Mouse (Mus musculus): ENCODE measurements around the gene Rab5if. TPM values are rescaled to one million over a fixed set of nuclear protein-coding genes. Genes with fewer than 3 reads are reported as not detected.
"Not testable (repeated sequence)": the region's sequence is repeated elsewhere in the genome, so short reads cannot be mapped to it uniquely, and the experiment has no call there.

Rab5if gene
- polyA plus RNA-seq, 1 experiment, result 10.3 TPM

- Histone ChIP-seq H3K9me3 (ENCODE audit: control insufficient read depth, low read length) (no peaks in the 10 kb centered on the region), H3K36me3 (ENCODE audit: control insufficient read depth) (peaks cover 56% of the 10 kb centered on the region), H3K27me3 (ENCODE audit: control insufficient read depth) (no peaks in the 10 kb centered on the region), H3K4me3 (replicated peaks) (no peak overlapping the region), H3K4me1 (ENCODE audit: control insufficient read depth) (peaks cover 2% of the 10 kb centered on the region)
- no peak for TF ChIP-seq GATA1 (IDR thresholded peaks at IDR 0.05; ENCODE audit: low read length)
These were observed 12.4 kb upstream of the Rab5if start for GRCm38 (mm10) chr2:156850505-156850904.

GRCm38 (mm10) chr2:156853584-156853983 lies 9.3 kb upstream of the Rab5if start:
- not testable (repeated sequence) for H3K4me1 ChIP-seq (ENCODE audit: control insufficient read depth); H3K9me3 ChIP-seq (ENCODE audit: control insufficient read depth, low read length); H3K4me3 ChIP-seq (replicated peaks); H3K27me3 ChIP-seq (ENCODE audit: control insufficient read depth)
- peaks cover 55% of the 10 kb centered on the region for H3K36me3 ChIP-seq (ENCODE audit: control insufficient read depth)

GRCm38 (mm10) chr2:156853999-156854771 lies 8.7 kb upstream of the Rab5if start:
- not testable (repeated sequence) for H3K4me3 ChIP-seq (replicated peaks); H3K9me3 ChIP-seq (ENCODE audit: control insufficient read depth, low read length); H3K4me1 ChIP-seq (ENCODE audit: control insufficient read depth); H3K27me3 ChIP-seq (ENCODE audit: control insufficient read depth)
- peaks cover 53% of the 10 kb centered on the region for H3K36me3 ChIP-seq (ENCODE audit: control insufficient read depth)

DNA sequence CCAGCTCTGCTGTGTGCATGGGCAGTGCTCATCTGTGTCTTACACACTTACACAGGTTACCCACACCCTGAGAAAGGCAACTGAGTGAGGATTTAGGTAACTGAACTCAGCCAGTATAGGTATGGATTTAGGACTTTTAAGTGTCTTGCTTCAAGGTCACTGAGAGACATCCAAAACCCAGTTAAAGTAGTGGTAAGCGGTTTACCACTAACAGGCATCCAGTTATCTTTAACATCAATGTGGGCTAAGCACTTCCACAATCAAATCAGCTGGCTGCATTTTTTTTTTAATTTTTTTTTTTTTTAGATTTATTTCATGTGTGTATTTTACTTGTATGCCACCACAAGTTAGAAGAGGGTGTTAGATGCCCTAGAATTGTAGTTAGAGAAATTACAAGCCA lies 6.6 kb upstream of the Rab5if start:
- H3K4me3 ChIP-seq (replicated peaks), result no peak overlapping the region
- peaks cover 8% of the 10 kb centered on the region for H3K4me1 ChIP-seq (ENCODE audit: control insufficient read depth)
- H3K9me3 ChIP-seq (ENCODE audit: control insufficient read depth, low read length), result no peaks in the 10 kb centered on the region
- peaks cover 41% of the 10 kb centered on the region for H3K36me3 ChIP-seq (ENCODE audit: control insufficient read depth)
- H3K27me3 ChIP-seq (ENCODE audit: control insufficient read depth), result no peaks in the 10 kb centered on the region
- TF ChIP-seq GATA1 (IDR thresholded peaks at IDR 0.05; ENCODE audit: low read length) (no peak), TAL1 (IDR thresholded peaks at IDR 0.05; ENCODE audit: low read length) (no peak)

DNA sequence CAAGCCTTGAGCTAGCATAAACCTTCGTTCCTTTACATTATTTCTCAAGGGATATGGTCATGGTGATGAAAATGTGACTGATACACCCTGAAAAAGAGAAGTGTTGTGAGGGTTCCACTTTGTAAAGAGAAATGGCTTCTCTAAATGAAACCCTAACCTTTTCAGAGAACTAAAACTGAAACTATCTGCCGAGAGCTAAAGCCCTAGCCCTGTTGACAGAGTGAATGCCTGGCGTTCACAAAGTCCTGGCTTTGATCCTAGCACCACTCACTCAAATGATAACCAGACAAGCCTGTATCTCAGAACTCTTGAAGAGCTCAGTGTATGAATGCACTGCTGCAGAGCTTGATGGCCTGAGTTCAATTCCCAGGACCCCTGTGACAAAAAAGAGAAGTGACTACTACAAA lies 5.5 kb upstream of the Rab5if start:
- H3K27me3 ChIP-seq (ENCODE audit: control insufficient read depth), result no peaks in the 10 kb centered on the region
- H3K4me3 ChIP-seq (replicated peaks), result no peak overlapping the region
- TF ChIP-seq TAL1 (IDR thresholded peaks at IDR 0.05; ENCODE audit: low read length) (no peak), GATA1 (IDR thresholded peaks at IDR 0.05; ENCODE audit: low read length) (no peak)
- no peaks in the 10 kb centered on the region for H3K9me3 ChIP-seq (ENCODE audit: control insufficient read depth, low read length)
- peaks cover 13% of the 10 kb centered on the region for H3K4me1 ChIP-seq (ENCODE audit: control insufficient read depth)
- H3K36me3 ChIP-seq (ENCODE audit: control insufficient read depth), result peaks cover 33% of the 10 kb centered on the region

- Histone ChIP-seq H3K27me3 (ENCODE audit: control insufficient read depth) (no peaks in the 10 kb centered on the region), H3K36me3 (ENCODE audit: control insufficient read depth) (peaks cover 30% of the 10 kb centered on the region), H3K4me3 (replicated peaks) (no peak within 1 kb of the TSS), H3K4me1 (ENCODE audit: control insufficient read depth) (peaks cover 13% of the 10 kb centered on the region), H3K9me3 (ENCODE audit: control insufficient read depth, low read length) (no peaks in the 10 kb centered on the region)
- TF ChIP-seq GATA1 (IDR thresholded peaks at IDR 0.05; ENCODE audit: low read length) (no peak), TAL1 (IDR thresholded peaks at IDR 0.05; ENCODE audit: low read length) (no peak)
These were observed 5.1 kb upstream of the Rab5if start, which contains the start of gene 4930518I15Rik for GRCm38 (mm10) chr2:156857835-156858234. Gene 4930518I15Rik (minus strand): TSS chr2:156857946.

DNA sequence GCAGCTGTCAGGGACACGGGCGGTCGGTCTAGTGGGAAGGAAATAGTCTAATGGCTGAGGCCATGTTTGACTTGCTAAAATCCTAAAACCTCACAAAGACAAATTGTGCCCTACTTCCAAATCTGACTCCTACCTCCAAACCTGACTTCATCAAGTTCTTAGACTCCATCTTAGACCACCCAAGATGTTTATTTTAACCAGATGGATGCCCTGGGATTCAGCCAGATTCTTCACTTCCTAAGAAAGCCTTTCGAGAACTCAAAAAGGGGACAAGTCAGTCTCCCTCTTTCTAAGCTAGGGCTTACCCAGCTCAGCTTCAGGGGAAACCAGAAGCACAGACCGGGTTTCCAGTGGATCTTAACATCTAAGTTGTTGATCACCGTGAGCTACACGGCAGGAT lies 4.3 kb upstream of the Rab5if start:
- H3K36me3 ChIP-seq (ENCODE audit: control insufficient read depth), result peaks cover 26% of the 10 kb centered on the region

DNA sequence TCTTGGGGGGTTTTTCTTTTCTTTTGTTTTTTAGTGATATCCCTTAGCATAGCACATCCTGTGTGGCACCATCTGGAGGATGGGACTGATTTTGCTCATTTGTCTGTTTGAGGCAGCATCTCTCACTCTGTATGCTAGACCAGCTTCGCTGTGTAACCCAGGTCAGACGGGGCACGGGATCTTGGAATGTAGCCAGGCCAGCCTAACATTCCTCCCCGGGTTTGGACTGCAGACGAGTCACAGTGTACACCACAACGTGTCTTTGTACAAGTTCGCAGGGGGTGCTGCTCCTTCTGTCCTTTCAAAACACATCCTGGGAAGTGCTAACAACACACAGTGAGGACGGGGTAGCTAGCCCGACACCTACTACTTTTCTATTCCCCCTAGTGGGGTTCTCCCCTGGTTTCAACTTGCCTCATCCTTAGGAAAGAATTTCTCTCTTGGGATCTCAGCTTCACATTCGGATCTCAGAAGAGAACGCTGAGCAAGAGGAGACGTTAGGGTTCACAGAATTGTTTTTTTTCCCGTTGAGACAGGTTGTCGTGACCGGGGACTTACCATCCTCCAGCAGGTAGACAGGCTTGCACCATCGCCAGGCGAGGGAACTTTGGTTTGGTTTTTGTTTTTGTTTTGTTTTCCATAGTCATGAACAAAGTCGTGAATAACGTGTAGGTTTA lies 749 bp upstream of the Rab5if start:
- TF ChIP-seq GATA1 (IDR thresholded peaks at IDR 0.05; ENCODE audit: low read length), result no peak
- TF ChIP-seq TAL1 (IDR thresholded peaks at IDR 0.05; ENCODE audit: low read length), result no peak
- peak overlapping the region; percentile 99 for H3K4me3 ChIP-seq (replicated peaks)

More for the DNA sequence above, 4.3 kb upstream of the Rab5if start:
- TF ChIP-seq TAL1 (IDR thresholded peaks at IDR 0.05; ENCODE audit: low read length) (no peak), GATA1 (IDR thresholded peaks at IDR 0.05; ENCODE audit: low read length) (no peak)
- H3K27me3 ChIP-seq (ENCODE audit: control insufficient read depth), result no peaks in the 10 kb centered on the region
- H3K4me1 ChIP-seq (ENCODE audit: control insufficient read depth), result peaks cover 18% of the 10 kb centered on the region
- no peaks in the 10 kb centered on the region for H3K9me3 ChIP-seq (ENCODE audit: control insufficient read depth, low read length)
- H3K4me3 ChIP-seq (replicated peaks), result no peak overlapping the region

GRCm38 (mm10) chr2:156863487-156864160 lies 696 bp downstream of the Rab5if start:
- H3K36me3 ChIP-seq (ENCODE audit: control insufficient read depth), result peaks cover 43% of the 10 kb centered on the region
- peaks cover 46% of the 10 kb centered on the region for H3K4me1 ChIP-seq (ENCODE audit: control insufficient read depth)
- H3K27me3 ChIP-seq (ENCODE audit: control insufficient read depth), result no peaks in the 10 kb centered on the region
- TF ChIP-seq GATA1 (IDR thresholded peaks at IDR 0.05; ENCODE audit: low read length) (peak; percentile 38; the same call in 1 of the 2 replicates), TAL1 (IDR thresholded peaks at IDR 0.05; ENCODE audit: low read length) (no peak)
- peak overlapping the region; percentile 99 for H3K4me3 ChIP-seq (replicated peaks)
- no peaks in the 10 kb centered on the region for H3K9me3 ChIP-seq (ENCODE audit: control insufficient read depth, low read length)

More for the DNA sequence above, 749 bp upstream of the Rab5if start:
- Histone ChIP-seq H3K36me3 (ENCODE audit: control insufficient read depth) (peaks cover 37% of the 10 kb centered on the region), H3K9me3 (ENCODE audit: control insufficient read depth, low read length) (no peaks in the 10 kb centered on the region), H3K4me1 (ENCODE audit: control insufficient read depth) (peaks cover 41% of the 10 kb centered on the region), H3K27me3 (ENCODE audit: control insufficient read depth) (no peaks in the 10 kb centered on the region)

Data from erythroblast, embryonic 14.5 days (primary cell).